Mouse (Mus musculus) spleen, postnatal 4 days (tissue): ENCODE measurements around the gene Lrp5.

Experiments used
- DNase-seq, 2 experiments: peaks; one replicate each; pipeline ENCODE4 v3.0.0; 2022; ENCODE audit warnings: low spot score in 2 of 2

Gene Lrp5

DNA sequence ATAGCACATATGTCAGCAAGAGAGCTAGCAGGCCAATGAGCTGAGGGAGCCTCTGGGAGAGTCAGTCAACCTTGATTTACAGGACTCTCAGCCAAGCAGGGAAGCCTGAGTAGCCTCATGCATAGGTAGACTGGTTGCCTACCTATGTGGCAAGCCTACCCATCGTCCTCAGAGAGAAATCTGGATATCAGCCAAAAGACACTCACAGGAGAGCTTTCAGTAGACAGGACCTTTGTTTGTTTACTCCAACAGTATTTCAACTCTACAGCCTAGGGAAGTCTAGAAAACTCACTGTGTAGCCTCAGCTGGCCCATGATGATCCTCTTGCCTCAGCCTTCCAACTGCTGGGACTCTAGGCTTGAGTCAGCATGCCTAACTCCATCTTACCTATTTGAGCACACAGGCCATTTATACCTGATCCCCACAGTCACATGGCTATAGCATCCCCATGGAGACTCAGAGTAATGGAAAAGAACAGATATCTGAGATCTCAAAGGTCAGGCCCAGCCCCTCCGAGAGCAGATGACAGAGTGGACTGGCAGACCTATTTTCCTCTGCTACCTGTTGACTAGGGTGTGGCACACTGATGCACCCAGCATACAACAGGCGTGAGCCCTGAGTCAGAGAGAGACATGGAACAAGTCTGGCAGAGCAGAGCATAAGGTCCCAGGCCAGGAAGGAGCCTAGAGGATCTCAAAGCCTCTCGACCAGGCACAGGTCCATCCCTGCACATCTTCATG is 73.7 kb downstream of the Lrp5 start:
- DNase-seq: no peak

DNA sequence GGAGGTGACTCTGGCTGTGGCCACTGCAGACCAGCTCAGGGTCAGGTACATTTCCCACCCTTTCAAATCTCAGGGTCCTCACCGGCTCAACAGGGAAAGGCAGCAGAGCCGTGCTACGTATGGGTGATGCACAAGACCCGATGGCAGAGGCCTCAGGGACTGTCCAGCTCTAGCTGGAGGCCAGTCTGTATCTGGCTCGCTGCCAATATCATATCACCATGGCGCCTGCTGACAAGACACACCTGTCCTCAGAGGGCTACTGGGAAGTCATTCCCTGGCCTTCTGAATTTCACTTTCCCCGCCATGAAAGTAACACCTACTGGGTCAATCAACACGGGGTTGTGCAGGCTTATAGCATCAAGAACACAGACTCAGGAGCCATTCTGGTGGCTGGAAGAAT is 74.6 kb downstream of the Lrp5 start:
- DNase-seq: no peak

DNA sequence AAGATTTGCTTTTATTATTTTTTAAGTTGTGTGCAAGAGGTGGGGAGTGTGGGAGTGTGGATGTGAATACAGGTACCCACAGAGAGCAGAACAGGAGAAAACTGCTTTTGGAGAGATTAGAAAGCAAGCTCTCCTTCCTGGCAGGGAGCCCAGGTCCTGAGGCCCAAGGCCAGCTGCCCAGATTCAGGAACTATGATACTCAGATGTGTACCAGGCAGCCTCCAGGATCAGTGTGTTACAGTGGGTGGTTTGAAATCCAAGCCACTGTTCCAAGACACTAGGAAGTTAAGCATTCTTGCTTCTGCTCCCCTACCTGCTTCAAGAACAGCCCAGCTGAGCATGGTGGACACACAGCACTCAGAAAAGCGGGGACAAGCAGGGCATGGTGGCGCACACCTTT is 75.5 kb downstream of the Lrp5 start:
- DNase-seq: no peak

DNA sequence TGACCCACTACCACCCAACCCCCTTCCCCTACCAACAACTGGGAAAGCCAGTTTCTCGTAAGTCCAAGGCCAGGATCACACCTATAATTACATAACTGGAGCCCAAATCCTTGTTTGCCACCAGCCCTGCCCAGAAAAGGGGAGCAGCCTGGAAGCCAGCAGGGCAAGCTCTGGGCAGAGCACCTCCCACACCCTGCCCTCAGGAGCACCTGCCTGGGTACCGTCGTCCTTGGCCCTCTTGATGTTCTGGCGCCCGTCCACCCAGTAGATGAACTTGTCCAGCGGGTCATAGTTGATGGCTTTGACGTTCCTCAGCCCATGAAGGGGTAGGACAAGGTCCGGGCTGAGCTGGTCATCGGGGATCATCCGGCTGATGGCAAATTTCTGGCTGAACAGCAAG is 76.5 kb downstream of the Lrp5 start:
- no peak for DNase-seq

- DNase-seq: no peak
Measured at GRCm38 (mm10) chr19:3594316-3594715, 92.0 kb downstream of the Lrp5 start.

DNA sequence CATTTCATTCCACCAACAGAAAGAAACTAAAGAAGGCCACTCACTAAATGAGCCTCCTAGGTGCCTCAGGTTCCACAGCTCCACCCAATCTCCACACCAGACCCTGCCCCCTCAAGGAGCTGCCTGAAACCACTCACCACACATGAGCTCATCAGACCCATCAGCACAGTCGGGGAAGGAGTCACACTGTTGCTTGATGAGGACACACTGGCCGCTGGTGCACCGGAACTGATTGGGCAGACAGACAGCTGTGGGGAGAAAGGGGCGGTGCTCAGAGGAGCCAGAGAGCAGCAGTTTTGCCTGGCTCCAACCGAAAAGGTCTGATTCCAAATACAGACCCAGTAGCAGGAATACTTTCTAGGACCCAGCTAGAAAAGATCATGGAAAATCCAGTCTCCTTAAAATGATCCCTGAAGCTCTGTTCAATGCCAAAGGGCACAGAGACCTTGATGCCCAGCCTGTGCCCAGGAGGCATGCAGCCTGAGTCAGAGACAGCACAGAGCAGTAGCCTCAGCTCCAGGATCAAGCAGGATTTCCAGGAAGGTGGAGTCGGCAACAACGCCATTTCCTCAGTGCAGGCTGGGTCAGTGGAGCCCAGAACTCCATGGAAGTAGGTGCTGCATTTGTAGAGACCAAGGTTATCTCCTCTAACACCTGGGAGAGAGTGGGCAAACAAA is 92.8 kb downstream of the Lrp5 start:
- DNase-seq: no peak

- no peak for DNase-seq
Measured at GRCm38 (mm10) chr19:3589968-3590367, 96.4 kb downstream of the Lrp5 start.

GRCm38 (mm10) chr19:3589547-3589946 is 96.8 kb downstream of the Lrp5 start:
- DNase-seq: no peak

GRCm38 (mm10) chr19:3587729-3588128 is 98.6 kb downstream of the Lrp5 start:
- peak in 1 of 2 experiments; percentile 47 for DNase-seq

DNA sequence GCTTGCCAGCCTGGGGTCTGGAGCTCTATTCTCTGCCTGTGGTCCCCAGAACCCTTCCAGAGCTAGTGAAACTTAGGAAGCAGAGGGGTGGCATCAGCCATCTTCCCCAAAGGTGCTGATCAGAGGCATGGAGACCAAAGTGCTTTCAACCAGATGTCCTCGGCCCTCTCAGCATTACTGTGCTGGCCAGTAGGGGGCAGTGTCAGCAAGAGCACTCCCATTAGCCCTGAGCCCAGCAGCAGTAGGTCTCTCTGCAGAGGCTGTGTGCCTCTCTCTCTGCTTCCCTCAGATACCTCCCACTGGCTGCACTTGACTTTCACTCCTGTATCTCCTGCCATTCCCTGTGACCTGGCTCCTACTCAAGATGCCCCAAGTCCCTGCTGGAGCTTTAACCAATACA is 99.8 kb downstream of the Lrp5 start:
- peak; percentile 61 to 85 for DNase-seq

- DNase-seq: no peak
Measured at GRCm38 (mm10) chr19:3586026-3586425, 100.3 kb downstream of the Lrp5 start.

DNA sequence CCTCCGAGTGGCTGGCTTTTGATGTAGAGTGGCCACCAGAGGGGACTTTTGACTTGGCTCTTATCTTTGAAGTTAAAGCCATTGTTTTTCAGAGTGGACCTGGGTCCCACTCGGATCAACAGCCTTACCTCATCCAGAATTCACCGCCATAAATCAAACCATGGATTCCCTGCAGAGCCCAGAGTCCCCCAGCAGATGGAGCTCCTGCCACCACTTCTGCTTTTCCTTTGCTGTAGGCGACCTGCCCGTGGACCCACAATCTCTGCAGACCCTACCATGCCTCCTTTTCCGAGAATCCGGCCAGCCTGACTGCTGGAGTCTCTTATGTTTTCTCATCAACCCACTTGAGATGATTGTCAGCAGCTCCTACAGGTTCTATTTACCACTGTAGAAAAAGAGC is 105.0 kb downstream of the Lrp5 start:
- peak; percentile 51 to 77 for DNase-seq

DNA sequence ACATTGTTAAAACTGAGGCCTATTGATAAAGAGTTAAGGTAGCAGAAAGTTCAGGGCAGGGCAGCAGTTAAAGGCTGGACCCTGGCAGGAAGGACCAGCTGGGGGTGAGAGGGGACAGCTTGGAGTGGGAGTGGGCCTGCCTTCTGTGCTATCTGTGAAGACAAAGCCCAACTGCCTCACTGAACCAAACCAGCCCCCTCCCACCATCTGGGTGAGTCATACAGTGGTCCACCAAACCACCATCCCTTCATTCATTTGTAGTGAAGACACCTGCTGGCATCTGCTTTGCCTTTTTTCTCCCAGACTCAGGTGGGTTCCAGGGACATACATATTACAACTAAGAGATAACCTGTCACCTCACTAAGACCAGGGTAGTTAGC is 108.5 kb downstream of the Lrp5 start:
- DNase-seq: no peak

DNA sequence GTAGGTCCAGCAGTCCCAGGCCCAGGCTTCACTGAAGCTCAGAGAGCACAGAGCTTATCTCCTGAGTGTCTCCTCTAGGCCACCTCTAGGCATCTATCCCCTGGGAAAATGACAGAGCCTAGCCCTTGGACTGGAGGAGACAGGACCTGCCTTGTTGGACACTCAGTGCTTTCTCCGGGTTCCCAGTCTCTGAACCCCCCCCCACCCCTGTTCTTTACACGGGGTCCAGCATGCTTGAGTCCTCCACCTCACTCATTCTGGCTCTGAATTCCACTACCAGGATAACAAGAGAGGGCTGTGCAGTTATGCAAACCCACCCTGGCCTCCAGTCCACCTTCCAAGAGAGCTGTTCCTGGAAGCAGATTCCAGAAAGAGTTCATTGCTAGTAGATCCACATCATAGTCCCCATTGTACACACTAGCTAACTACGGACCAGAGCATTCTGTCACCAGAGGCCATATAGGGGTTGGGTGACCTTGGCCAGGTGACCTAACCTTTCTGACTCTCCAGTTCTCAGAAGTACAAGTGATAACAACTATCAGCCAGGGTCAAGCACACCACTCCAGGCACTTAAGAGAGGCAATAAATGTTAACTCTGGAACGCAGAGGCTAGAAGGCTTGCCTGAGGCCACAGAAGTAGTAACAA is 109.0 kb downstream of the Lrp5 start:
- DNase-seq: no peak

DNA sequence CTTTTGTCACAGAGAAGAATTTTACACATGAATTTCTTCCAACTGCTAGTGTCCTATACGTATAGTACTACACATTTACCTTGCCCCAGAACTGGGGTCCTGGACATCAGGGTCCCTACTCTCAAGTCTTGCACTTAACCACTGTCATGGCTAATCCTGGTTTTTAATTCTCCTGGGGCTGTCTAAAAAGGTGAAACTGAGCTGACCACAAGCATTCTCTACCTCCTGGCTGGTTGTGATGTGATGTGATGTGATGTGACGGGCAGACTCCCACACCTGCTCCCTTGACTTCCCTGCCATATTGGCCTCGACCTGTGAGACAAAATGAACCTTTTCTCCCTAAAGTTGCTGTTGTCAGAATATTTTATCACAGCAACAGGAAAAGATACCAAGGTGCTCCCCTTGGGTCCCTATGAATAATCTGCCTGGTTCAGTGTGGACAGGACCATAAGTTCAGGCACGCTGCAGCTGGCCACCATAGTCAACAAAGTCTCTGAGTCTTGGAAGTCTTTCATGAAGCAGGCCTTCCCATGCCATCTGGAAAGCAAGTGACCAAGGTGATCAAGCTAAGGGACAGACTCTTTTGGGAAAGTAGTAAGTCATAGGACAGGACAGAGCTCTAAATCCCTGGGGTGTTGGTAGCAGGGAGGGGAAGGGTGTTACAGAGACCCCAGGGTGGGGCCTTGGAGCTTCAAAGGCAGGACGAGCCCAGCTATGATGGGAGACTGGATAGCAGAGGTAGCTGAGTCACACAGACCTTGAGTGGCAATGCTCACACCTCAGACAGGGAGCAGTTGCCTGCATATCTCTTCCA is 109.7 kb downstream of the Lrp5 start:
- DNase-seq: no peak

- peak; percentile 98 to 99 for DNase-seq
Measured at GRCm38 (mm10) chr19:3575632-3576384, 110.6 kb downstream of the Lrp5 start, which contains the start of gene Ppp6r3. TSS of gene Ppp6r3 (minus strand) at chr19:3575749.

DNA sequence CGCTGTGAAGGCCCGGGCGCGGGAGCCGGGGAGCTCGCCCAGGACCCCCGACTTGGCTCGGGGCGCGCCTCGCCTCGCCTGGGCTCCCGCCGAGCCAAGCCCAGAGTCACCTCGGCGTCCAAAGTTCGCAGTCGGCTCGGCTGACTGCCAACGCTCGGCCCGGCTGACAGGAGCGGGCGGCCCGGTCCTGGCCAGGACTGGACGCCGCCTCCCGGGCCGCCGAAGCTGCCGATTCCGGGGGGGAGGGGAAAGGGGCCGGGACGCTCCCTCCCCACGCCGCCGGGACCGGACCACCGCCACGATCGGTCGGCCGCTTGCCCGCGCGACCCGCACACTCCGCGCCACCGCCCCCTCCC is 111.1 kb downstream of the Lrp5 start:
- DNase-seq: no peak

GRCm38 (mm10) chr19:3574593-3575094 is 111.7 kb downstream of the Lrp5 start:
- DNase-seq: no peak

DNA sequence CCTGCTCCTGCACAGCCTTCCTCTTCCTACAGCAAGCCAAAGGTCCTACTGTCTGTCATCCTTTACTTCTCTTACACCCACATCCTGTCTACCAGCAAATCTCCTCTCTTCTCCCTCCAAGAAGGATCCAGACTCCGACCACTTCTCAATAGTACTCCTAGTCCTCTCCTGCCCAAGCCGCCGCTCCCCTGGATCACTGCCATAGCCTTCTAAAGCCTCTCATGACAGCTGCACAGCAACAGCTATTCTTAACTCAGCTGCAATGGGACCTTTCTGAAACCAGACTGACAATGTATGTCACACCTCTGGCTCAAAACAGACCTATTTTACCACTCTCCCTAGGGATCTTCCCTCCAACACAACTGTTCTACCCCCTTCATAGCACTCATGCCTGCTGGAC is 122.1 kb downstream of the Lrp5 start:
- no peak for DNase-seq

- DNase-seq: no peak
Measured at GRCm38 (mm10) chr19:3562752-3563151, 123.6 kb downstream of the Lrp5 start.

GRCm38 (mm10) chr19:3562298-3562697 is 124.1 kb downstream of the Lrp5 start:
- DNase-seq: no peak
